Mouse (Mus musculus) gastrocnemius, adult 8-10 months (tissue): Measurements from ENCODE around the gene Lnpep. TPM values are rescaled to one million over a fixed set of nuclear protein-coding genes. Genes with fewer than 3 reads are reported as not detected.

ENCODE experiments used
- DNase-seq, 2 experiments: peaks; one replicate each; pipeline ENCODE4 v3.0.0; 2022; ENCODE audit warnings: low spot score in 2 of 2
- total RNA-seq, 4 experiments: library from RNA; stranded (reverse); gene quantifications; 2 replicates each; pipeline ENCODE4 v1.2.4; 2022

Lnpep gene
- total RNA-seq, 4 experiments from 2014 or later: 53.7 to 68.4 (median 63.0) TPM

DNA sequence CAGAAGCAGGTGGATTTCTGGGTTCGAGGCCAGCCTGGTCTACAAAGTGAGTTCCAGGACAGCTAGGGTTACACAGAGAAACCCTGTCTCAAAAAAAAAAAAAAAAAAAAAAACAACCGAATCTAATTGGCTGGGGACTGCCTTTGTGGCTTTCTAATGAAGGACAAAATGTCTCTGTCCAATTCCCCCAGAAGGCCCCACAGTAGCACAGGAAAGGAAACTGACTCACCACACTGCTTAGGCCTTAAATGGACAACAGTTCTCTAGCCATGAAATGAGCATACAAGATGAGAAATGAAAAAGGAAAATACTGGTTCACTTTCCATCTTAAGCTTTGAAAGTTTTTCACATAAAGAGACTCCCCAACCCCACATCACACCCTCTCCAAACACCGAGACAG is 15.3 kb downstream of the Lnpep start:
- no peak for DNase-seq

DNA sequence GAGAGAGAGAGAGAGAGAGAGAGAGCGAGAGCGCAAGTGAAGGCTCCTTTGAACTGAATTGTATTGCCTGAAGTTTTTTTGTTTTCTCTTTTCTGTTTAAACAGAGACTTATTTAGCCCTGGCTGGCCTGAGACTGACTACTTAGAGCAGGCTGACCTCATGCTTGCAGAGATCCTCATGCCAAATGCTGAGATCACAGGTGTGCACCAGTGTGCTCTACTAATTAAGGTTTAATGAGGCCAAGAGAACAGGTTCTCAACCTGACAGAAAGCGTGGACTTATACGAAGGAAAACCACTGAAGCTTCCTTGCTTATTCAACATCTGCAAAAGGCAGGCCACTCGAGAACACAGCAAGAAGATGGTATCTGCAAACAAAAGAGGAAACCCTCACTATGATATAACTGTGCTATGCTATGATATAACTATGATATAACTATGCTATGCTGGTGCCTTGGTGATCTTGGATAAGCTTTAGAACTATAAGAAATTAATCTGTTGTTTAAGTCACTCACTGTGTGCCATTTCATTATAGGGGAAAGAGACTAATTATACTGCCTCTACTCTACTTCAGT is 16.3 kb downstream of the Lnpep start:
- no peak for DNase-seq

DNA sequence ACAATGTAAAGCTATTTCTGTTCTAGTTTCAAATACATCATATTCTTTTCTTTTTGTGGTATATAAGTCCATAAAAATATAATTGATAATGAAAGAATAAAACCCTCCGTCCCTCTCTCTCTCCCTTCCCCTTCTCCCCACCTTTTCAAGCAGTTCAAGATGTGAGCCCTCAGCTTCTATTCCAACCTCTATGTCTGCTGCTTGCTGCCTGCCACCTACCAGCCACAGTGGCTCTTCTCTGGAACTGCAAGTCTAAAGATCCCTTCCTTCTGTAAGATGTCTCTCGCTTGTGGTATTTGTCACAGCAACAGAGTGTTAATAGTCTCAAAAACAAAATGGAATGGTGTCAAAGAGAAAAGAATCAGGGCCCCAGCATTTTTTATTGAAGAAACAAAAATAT is 20.3 kb downstream of the Lnpep start:
- no peak for DNase-seq

DNA sequence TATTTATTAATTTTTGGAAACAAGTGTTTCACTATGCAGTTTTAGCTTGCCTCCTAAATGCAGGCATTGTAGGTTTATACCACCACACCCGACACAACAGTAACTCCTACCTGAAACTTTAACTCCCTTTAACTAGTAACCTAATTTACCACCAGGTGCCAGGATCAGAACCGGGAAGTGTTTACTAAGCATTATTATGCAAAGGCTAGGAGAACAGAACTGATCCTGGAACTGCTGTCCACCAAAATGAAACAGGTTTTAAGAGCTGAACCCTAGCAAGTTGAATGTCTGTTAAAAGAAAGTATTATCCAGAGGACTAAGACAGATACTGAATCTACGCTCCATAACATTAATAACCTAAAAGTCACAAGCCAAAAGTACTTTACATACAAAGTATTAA is 21.2 kb downstream of the Lnpep start:
- DNase-seq: no peak

DNA sequence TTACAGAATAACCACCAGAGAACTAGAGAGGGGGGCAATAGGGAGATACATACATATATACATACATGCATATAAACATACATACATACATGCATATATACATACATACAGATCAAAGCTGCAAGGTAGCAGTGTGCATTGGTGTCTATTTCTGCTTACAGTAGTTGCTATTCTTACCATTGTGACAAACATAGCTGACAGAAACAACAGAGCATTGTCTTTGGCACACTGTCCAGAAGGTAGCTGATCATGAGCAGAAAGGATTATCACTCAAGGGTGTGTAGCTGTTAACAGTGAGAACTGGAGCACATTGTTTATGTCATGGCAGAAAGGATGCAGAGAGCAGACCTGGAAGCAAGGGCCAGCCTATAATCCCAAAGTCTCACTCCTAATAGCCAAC is 22.1 kb downstream of the Lnpep start:
- no peak for DNase-seq

DNA sequence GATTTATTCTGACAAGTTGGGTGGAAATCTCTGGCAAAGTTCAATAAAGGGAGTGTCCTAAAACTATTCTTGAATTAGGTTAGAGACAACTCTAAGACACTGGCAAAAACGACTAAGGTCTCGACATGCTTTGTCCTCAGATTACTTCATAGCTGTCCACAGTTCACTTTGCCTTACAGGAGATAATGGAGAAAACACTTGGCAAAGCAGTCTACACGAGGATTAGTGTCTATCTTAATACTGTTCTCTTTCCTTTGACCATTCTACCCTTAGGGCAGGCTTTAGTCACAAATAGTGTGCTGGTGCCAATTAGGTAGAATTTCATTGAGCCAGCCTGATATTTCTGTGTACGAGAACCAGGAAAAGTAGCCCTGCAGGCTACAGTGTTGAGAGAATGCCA is 22.5 kb downstream of the Lnpep start:
- no peak for DNase-seq

DNA sequence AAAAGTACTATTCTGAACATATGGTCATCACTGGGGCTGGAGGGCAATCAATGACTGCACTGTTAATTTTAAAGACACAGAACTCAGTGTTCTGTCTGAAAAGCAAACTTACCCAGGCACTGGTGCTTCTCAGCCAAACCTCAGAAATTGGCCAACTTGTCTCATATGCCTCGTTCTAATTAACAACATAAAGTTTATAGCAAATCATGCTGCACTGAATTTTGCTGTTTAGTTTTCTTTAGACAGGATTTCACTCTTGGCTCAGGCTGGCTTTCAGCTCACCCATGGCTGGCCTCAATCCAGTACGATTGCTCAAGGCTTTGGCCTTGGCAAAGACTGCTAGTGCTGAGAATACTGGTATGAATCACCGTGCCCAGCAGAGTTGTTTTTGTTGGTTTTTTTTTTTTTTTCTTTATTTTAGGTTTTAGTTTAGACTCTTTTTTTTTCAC is 24.0 kb downstream of the Lnpep start:
- DNase-seq: peak; percentile 78 to 82

DNA sequence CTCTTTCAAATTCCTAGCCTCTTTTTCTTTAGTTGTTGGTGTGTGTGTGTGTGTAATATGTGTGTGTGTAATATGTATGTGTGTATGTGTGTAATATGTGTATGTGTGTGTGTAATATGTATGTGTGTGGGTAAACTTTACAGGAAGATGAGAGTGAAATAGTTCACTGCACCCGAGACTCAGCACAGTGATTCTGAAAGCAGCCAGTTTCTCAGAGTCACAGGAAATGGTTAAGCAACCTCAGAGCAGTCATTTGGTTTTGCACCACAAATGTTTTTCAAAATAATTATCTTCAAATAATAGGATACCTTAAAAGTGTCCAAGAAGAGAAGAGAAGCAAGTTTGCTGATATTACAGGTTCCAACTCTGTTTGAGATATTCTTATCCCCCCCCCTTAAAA is 24.8 kb downstream of the Lnpep start:
- no peak for DNase-seq

DNA sequence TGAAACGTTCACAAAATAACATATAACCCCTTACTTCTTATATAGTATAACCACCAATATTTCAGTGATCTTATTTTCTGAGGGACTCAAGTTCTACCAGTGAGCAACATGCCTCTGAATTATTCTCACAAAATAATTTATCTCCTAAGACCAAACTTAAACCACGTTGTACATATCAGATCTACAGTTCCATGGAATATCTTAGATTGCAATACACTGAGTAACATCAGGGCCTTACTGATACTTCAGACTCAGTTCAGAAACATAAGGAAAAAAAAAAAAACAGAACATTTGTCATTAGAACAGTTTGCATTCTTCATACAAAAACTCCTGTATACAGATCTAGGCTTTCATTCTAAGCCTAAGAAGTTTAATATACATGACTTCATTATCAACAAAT is 26.5 kb downstream of the Lnpep start:
- DNase-seq: no peak

DNA sequence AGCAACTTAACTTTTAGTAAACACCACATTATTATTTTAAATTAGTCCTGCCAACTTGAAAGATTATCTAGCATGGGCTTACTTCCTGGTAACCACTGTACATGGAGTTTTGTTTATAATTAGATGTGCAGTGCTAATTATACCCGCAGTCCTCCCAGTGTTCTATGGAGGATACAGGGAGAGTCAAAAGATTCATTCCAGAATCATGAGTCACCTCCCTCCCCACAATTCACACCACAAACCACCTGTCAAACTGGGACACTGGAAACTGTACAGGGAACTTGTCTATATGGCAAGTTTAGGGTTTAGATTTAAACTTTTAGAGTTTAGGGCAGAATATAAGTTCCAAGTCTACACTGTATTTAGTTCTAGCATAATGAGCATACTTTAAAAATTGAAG is 31.9 kb downstream of the Lnpep start:
- peak in 1 of 2 experiments; percentile 28 for DNase-seq

DNA sequence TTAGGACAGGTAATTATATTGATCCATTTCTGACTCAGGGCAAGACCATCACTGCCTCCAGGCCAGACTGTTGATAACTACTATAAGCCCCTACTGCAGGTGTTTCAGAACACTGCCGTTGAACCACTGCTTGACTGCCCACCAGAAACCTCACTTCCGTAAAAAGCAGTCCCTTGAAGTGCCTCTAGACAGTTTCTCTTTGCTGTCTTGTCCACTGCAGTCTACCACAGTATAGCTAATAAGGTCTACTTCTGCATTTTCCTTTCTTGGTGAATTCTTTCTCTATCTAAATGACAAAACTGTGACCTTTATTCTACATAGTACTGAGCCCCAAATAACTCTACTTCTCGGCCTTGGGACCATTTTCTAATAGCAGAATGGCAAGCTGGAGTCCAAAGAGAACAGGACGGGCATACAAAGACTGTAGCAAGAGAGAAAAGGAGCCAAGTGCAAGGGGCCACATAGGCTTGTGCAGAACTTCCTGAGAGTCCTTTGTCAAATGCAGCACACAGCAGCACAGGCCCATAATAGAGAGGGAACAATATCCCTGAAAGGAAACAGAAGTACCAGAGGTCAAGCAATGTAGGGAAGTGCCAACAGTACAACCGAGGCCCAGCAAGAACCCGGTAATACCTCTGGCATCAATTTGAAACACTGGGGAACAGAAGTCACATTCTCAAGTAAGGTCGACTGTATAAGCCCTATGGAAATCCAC is 37.4 kb downstream of the Lnpep start:
- DNase-seq: no peak

DNA sequence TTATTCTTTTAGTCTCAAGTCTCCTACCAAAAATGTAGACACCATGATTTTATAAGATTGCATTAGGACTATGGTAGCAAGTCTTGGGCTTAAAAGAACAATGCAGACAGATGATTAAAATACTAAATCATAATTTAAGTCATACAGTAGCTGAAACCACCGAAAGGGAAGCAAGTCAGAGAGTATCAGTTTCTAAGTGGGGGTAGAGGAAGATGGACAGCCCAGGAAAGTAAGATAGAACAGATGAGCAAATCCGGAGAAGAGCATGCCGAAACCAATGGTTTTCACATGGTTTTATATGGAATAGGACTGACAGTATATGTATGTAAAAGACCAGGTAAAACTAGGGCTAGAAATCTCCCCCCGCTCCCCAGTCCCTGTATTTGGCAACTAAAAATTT is 39.7 kb downstream of the Lnpep start:
- DNase-seq: no peak

DNA sequence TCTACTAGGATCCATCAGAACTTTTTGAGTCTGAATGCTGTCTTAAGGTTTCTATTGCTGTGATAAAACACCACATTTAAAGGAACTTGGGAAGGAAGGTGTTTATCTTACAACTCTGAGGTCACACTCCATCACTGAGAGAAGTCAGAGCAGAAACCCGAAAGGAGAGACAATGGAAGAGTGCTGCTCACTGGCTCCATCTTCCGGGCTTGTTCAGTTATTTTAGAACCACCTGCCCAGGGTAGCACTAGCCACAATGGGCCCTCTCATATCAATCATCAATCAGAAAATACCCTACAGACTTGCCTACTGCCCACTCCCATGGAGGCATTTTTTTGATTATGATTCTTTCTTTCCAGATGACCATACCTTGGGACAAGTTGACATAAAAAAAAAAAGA is 41.0 kb downstream of the Lnpep start:
- no peak for DNase-seq

DNA sequence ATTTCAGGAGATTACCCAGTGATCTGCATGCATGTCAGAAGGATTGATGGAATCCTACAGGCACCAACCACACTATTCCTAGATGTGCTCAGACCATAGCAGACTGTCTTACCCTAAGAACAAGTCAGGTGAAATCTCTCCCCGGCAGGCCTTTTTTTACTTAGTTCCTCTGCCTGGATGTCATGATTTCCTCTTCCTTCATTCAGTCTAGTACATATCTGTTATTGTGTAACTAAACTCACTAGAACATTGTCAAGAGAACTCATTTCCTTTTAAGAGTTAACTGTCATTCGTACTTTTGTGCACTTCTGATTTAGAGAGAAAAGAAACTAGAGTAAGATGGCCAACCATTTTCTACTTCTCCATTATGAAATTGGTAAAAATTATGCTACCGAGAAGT is 43.6 kb downstream of the Lnpep start:
- no peak for DNase-seq

DNA sequence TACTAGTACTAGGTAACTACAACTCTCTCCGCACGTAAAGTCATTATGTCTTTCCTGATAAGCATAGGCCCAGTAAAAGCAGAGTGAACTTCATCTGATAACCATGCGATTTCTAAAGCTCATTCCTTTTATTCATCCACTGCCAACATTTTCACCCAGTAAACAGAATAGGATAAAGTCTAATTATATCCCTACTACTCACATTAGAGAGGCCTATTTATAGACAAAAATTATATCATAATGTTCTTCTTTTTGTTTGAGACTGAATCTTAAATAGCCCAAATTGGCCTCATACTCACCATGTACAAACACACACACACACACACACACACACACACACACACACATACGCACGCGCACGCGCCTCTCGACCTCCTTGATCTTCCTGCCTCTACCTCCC is 48.5 kb downstream of the Lnpep start:
- DNase-seq: no peak

DNA sequence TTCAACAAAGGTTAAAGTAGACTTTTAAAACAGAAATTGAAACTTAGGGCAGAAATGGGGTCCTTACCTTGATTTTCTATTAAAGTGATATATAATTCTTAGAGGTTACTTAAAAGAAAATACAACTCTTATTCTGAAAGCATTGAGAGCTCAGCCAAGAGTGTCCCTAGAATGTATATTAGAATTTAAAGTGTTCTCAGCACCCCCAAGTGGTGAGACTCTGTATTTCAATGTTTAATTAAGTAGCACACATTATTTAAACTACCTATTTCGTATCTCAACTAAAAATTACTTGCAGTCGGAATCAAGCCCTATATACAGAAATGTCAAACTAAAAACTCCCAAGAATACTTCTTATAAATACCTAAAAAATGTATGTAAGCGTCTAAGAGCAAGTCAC is 57.8 kb downstream of the Lnpep start:
- DNase-seq: no peak

DNA sequence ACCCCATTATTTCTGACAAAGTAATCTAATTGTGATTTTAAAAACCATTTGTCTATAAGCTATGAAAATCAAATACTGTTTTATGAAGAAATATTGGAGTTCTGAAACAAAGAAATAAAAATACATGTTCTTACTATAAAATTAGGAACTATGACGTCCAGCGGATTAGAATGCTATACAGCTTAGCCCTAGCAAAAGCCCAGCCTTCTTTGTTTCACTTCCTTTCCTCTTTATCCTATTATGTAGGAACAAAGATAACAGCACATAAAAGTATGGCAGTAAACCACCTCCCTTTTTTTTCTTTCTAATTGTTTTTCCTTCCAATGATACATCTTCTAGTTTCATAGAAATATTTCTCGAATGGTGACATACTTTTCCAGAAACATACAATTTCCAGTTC is 75.9 kb downstream of the Lnpep start:
- DNase-seq: no peak

DNA sequence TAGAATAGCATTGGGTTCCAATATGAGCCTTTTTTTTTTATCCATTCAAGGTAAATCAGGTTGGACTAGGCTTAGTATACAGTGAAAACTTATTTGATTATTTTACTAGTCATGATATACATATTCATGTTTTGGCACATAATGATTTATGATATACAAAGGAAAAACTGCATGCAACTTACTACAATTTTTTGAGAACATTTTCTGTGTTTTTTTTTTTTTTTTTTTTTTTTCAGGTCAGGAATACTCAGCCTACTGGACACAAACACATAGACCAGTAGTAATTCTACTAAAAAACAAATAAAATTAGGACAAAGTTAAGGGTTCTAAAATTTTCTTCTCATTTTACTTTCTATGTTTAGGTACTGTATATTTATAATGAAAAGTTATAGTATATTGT is 93.5 kb downstream of the Lnpep start:
- no peak for DNase-seq

DNA sequence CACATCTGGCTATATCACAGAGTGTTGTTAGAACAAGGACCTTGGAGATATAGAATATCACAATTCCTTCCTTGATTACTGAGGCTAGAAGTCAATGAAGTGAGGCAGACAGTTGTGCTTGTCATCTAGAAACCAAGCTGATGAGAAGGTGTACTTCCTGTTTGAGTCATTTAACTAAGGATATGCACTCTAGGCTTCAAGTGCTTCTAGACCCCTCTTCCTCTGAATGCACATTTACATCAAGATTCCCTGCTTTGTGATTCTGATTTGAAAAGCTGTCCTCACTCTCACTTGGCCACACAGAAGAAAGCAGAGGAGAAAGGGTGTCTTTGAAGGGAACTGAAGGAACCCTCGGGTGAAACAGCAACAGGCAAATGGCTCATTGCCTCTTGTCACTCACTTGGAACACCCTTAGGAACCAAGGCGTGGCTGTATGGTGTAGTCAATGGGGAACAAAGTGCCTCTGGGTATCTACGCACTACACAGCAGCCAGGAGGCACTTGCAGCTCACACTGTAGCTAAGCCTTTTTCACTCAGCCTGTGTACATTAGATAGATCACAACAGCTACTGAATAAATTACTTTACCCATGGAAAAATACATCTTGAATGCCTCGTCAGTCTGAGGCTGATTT is 108.3 kb downstream of the Lnpep start:
- DNase-seq: no peak

DNA sequence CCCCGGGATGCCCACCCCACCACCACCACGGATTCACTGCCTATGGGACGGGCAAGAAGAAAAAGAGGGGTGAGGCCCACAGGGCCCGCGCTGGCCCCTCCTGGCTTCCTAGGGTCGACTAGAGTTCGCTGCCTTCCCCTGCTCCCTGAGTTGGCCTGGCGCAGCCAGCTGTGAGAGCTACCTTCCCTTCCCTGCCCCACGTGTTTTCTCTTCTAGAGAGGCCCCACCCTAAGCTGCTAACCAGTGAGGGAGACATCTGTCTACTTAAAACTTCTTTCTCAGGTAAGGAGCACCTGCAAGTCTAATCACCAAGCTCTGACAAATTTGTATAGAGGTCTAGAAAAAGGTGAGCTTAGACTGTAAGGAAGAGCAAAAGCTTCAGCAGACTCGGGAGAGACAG is 118.2 kb downstream of the Lnpep start:
- DNase-seq: no peak

DNA sequence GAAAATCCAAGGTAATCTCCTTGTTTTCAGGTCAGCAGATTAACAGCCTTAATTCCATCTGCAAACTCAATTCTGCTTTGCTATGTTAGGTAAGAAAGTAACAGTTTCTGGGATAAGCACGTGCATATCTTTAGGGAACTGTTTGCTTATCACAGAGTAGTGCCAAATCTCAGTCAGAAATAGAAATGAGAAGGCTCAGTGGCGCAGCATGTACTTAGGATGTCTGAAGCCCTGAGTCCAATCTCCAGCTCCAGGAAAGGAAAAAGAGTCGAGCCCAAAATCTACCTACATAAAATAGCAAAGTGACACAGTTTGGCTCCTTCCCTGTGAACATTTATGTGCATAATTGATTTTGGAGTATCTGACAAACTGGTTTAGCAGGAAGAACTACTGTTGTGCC is 125.6 kb downstream of the Lnpep start:
- DNase-seq: no peak

DNA sequence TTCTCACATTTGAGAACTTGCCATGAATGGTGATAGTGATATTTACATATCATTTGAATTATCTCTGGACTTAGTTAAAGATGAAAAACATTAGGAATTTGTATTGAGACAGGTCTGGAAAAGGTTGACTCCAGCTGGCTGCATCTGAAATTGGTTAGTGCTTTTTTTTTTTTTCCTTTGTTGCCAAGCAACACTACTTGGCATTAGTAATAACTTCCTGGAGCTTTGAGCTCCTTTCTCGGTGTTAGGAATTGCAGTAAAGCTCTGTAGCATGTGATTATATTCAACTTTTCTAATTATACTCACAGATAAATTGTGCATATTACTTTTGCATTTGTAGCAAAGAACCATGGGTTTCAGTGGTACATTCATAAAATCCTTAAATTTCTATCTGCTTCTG is 126.0 kb downstream of the Lnpep start:
- no peak for DNase-seq

DNA sequence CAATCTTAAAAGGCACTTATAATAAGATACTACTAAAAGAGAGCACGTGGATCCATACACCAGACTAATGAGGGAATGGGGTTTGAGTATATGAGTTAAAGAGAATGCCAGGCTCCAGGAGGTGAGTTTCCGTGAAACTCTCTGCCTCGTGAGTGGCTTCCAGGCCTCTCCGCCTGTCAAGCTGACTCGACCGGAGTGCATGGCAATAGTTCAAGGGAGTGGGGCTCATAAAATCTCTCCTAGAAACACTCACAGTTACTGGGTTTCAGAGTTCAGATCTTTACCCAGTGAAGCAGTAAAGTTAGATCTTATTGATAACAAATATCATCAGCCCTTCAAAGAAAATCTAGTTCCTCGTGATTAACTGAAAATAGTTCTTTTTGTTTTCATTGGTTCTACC is 128.1 kb downstream of the Lnpep start:
- DNase-seq: no peak
